Mouse (Mus musculus) neutrophil, adult 65 days (primary cell): ENCODE data around the gene Sipa1l2. TPM values are rescaled to one million over a fixed set of nuclear protein-coding genes. Genes with fewer than 3 reads are reported as not detected.

Source experiments
- total RNA-seq: library from RNA; stranded (reverse); gene quantifications from 2 replicates; pipeline ENCODE4 v1.2.4, GENCODE M21; 2023

Gene Sipa1l2
- total RNA-seq: 48.3 and 79.0 TPM in 2 replicates

DNA sequence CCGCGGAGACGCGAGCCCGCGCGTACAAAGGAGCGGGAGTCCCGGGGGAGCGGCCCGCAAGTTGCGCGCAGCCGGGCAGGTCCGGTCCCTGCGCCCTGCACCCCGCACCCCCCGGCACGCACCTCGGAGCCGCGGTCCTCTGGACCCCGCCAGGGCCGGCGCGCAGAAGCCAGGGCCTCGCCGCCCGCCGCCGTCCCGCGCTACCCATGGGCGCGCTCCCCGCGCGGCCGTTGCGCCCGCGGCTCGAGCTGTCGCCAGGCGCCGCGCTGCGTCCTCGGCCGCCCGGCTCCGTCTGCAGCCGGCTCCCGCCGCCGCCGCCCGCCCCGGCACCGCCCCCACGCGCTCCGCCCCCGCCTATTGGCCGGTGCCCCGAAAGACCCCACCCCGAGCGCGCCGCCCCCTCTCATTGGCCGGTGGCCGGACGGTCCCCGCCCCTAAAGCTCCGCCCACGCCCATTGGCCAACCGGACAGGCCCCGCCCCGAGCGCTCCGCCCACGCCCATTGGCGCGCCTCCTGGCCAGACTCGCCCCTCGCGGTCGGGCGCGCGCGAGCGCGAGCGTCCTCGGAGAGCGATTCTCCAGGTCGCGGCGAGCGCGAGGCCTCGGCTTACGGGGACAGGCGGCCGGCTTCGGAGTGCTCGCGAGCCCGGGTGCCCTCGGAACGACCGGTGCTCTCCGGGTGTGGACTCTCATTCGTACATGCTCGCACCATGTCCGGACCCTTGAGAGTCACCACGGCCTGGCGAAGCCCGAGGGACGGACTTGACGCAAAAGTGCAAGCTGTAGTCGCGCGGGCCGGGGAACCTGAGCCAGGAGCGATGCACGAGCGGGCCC lies at the start of gene Sipa1l2:
TSS of gene Sipa1l2 (minus strand) at position 276 of the 833 bp plus-strand sequence.

Other genes with a start within 250 kb of the Sipa1l2 start
- 1.8 and 1.9 TPM in 2 replicates for gene Map10, start 100.0 kb upstream of the Sipa1l2 start, total RNA-seq
- gene Ntpcr, start 160.2 kb upstream of the Sipa1l2 start, total RNA-seq: 9.5 and 12.9 TPM in 2 replicates